In the genomic region with DNA sequence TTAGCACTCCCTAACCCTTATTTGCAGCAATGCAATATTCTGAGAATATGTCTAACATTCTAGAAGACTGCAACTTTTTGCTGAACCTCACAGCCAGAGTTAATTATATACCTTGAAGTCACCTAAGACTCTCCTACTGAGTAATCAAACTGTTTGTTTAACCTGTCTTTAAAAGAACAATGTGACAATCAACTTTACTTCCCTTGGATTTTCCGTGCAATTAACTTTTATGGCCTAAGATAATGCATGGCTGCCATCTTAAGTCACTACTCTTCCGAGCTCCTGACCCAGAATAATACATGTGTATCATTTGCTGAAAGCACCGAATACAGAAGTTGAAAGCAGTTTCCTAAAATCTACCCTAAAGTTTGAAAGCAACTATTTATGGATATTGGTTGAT, we compare ENCODE assay signal across 28 mouse cellular contexts.
DNase-seq lines count a peak whose midpoint lies in the region; ATAC-seq and TF ChIP-seq lines count a peak whose summit lies in the region.
"Had no signal": no experiment of that assay in that cellular context is flagged by ENCODE, and none has a peak within 500 bp of the region (broad histone marks: within the 10 kb centered on the region; RNA-seq: fewer than 3 reads in every experiment).

No protein-coding gene starts in this region.

- H3K27ac ChIP-seq in kidney, embryonic 14.5 days (ENCODE audit: low read depth, low read length) = no peak overlapping the region
- H3K27ac ChIP-seq in kidney, postnatal 0 days = no peak overlapping the region
- no peak overlapping the region for H3K27ac ChIP-seq in intestine, embryonic 15.5 days
- H3K27ac ChIP-seq: embryonic facial prominence, embryonic 12.5 days; embryonic facial prominence, embryonic 15.5 days; gastrocnemius, adult 2 months; heart, embryonic 15.5 days; hindbrain, embryonic 10.5 days; hindbrain, embryonic 13.5 days had no signal

- 0 out of 2 replicates have a peak, but pooled peaks have one; percentile 43 for ATAC-seq in kidney, embryonic 14.5 days (ENCODE audit: low FRiP score, low TSS enrichment)
- ATAC-seq in kidney, postnatal 0 days (replicated peaks; ENCODE audit: low FRiP score, low read depth) = no peak; the same call in 1 of the 2 replicates
- peak; percentile 47; the same call in 1 of the 2 replicates for ATAC-seq in intestine, embryonic 15.5 days
- ATAC-seq: forebrain, embryonic 14.5 days; forebrain, postnatal 0 days had no signal

- no peaks in the 10 kb centered on the region for H3K27me3 ChIP-seq in kidney, embryonic 14.5 days (ENCODE audit: control insufficient read depth, insufficient read depth, low read length)
- H3K27me3 ChIP-seq in kidney, postnatal 0 days (ENCODE audit: insufficient read depth, low read length) = no peaks in the 10 kb centered on the region
- no peaks in the 10 kb centered on the region for H3K27me3 ChIP-seq in intestine, embryonic 15.5 days (replicated peaks)
- H3K27me3 ChIP-seq: CH12.LX; embryonic facial prominence, embryonic 12.5 days; embryonic facial prominence, embryonic 15.5 days; heart, embryonic 12.5 days; heart, embryonic 15.5 days; hindbrain, embryonic 13.5 days had no signal

- no peak for DNase-seq in kidney, adult 18-20 months
- peak; percentile 55 for DNase-seq in kidney, postnatal 0 days (ENCODE audit: low spot score)
- no peak for DNase-seq in kidney, adult 8-10 months
- DNase-seq in left cerebral cortex, adult 18-20 months (ENCODE audit: low spot score in 2 of 2) = no peak
- DNase-seq in left cerebral cortex, postnatal 25 days (ENCODE audit: low spot score in 2 of 2) = no peak
- DNase-seq: adrenal gland, adult 2 months; adrenal gland, postnatal 14 days; B cell, adult 2 months; cerebellum, adult 11 months; cerebellum, adult 2 months; cerebellum, adult 9-11 months; cerebellum, postnatal 25 days; forebrain, postnatal 0 days; gastrocnemius, adult 2 months; gastrocnemius, postnatal 14 days; heart, adult 18-20 months; heart, postnatal 10 days; heart, postnatal 36 days had no signal

- TF ChIP-seq CTCF in kidney, postnatal 0 days (IDR thresholded peaks at IDR 0.05; ENCODE audit: low read depth) = no peak

- 14% methylated on average over 3 of the region's 3 CpGs for WGBS in kidney, embryonic 14.5 days
- 25% methylated on average over 3 of the region's 3 CpGs for WGBS in kidney, postnatal 0 days
- WGBS in intestine, embryonic 15.5 days = 54% methylated on average over 3 of the region's 3 CpGs

- no peak overlapping the region for H3K9ac ChIP-seq in kidney, embryonic 14.5 days (ENCODE audit: low read depth, low read length)
- no peak overlapping the region for H3K9ac ChIP-seq in kidney, postnatal 0 days (ENCODE audit: low read depth, low read length)
- H3K9ac ChIP-seq in intestine, embryonic 15.5 days = no peak overlapping the region
- H3K9ac ChIP-seq: embryonic facial prominence, embryonic 12.5 days; embryonic facial prominence, embryonic 15.5 days; forebrain, postnatal 0 days; heart, embryonic 12.5 days; heart, embryonic 15.5 days; hindbrain, embryonic 13.5 days had no signal

- no peak overlapping the region for H3K4me3 ChIP-seq in kidney, embryonic 14.5 days (ENCODE audit: low read length)
- no peak overlapping the region for H3K4me3 ChIP-seq in kidney, postnatal 0 days (replicated peaks; ENCODE audit: low read depth, low read length)
- no peak overlapping the region for H3K4me3 ChIP-seq in intestine, embryonic 15.5 days (replicated peaks)
- H3K4me3 ChIP-seq: embryonic facial prominence, embryonic 12.5 days; embryonic facial prominence, embryonic 15.5 days; gastrocnemius, adult 2 months; heart, embryonic 12.5 days; heart, embryonic 15.5 days; hindbrain, embryonic 10.5 days; hindbrain, embryonic 13.5 days had no signal

- peaks cover 3% of the 10 kb centered on the region; the same call in 1 of the 2 replicates for H3K9me3 ChIP-seq in kidney, embryonic 14.5 days (ENCODE audit: control insufficient read depth, low read length)
- no peaks in the 10 kb centered on the region for H3K9me3 ChIP-seq in kidney, postnatal 0 days (replicated peaks; ENCODE audit: low read length)
- H3K9me3 ChIP-seq in intestine, embryonic 15.5 days = no peaks in the 10 kb centered on the region
- H3K9me3 ChIP-seq: embryonic facial prominence, embryonic 12.5 days; embryonic facial prominence, embryonic 15.5 days; heart, embryonic 12.5 days; heart, embryonic 15.5 days; hindbrain, embryonic 10.5 days; hindbrain, embryonic 13.5 days had no signal

- intact Hi-C loops in left cerebral cortex, postnatal 25 days (cut with DNase I) = no loop called here

- no peak overlapping the region for H3K4me2 ChIP-seq in kidney, embryonic 14.5 days (replicated peaks; ENCODE audit: low read depth, low read length)
- H3K4me2 ChIP-seq in kidney, postnatal 0 days (ENCODE audit: low read length) = no peak overlapping the region
- no peak overlapping the region for H3K4me2 ChIP-seq in intestine, embryonic 15.5 days (replicated peaks)
- H3K4me2 ChIP-seq: embryonic facial prominence, embryonic 12.5 days; embryonic facial prominence, embryonic 15.5 days; heart, embryonic 12.5 days; heart, embryonic 15.5 days; hindbrain, embryonic 13.5 days had no signal

- 0 out of 2 replicates have a peak, but pooled peaks cover 2% of the 10 kb centered on the region for H3K4me1 ChIP-seq in kidney, embryonic 14.5 days (ENCODE audit: control insufficient read depth, insufficient read depth, low read length)
- no peaks in the 10 kb centered on the region for H3K4me1 ChIP-seq in kidney, postnatal 0 days (replicated peaks; ENCODE audit: insufficient read depth, low read length)
- H3K4me1 ChIP-seq in intestine, embryonic 15.5 days (replicated peaks) = no peaks in the 10 kb centered on the region
- H3K4me1 ChIP-seq: embryonic facial prominence, embryonic 12.5 days; embryonic facial prominence, embryonic 15.5 days; heart, embryonic 12.5 days; heart, embryonic 15.5 days; hindbrain, embryonic 10.5 days; hindbrain, embryonic 13.5 days had no signal

- H3K36me3 ChIP-seq in kidney, embryonic 14.5 days (ENCODE audit: control insufficient read depth, insufficient read depth, low read length) = no peaks in the 10 kb centered on the region
- no peaks in the 10 kb centered on the region for H3K36me3 ChIP-seq in kidney, postnatal 0 days (ENCODE audit: insufficient read depth, low read length)
- no peaks in the 10 kb centered on the region for H3K36me3 ChIP-seq in intestine, embryonic 15.5 days
- H3K36me3 ChIP-seq: embryonic facial prominence, embryonic 12.5 days; embryonic facial prominence, embryonic 15.5 days; heart, embryonic 12.5 days; heart, embryonic 15.5 days; hindbrain, embryonic 10.5 days; hindbrain, embryonic 13.5 days had no signal
